Mouse (Mus musculus): Measurements from ENCODE around the gene Rita1.

DNA sequence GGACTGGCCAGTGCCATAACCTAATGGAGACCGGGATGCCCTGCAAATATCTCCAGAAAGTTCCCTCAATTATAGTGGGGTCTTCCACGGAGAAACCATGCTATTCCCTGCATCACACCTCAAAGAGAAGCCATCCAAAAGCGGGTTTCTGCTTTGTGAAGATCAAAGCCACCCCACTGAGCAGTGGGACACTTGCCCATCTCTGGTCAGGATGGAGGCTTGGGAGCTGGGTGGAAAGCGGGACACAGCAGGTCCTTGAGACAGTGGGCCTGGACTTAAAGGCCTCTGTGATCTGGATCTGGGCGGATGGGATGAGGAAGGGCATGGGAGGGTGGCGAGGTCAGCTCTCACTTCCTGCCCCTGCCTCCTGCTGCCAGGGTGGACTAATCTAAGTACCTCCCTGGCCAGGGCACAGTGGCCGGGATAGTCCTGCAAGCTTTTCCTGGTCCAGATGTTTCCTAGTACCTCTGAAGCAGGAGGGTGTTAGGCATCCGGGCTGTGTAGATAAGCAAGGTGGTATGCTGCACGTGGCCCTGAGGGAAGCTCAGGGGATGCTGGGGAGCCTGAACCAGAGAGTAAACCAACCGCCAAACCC lies 37.8 kb downstream of the Rita1 start:
- TF ChIP-seq CTCF (IDR thresholded peaks at IDR 0.05) (no peak), POLR2A (IDR thresholded peaks at IDR 0.05; ENCODE audit: insufficient read depth, low read depth, low read length) (no peak), EP300 (IDR thresholded peaks at IDR 0.05; ENCODE audit: insufficient read depth, low read depth, low read length) (no peak)

Data from heart, adult 2 months (tissue).